Mouse (Mus musculus): ENCODE measurements around the gene AU040320. TPM values are rescaled to one million over a fixed set of nuclear protein-coding genes. Genes with fewer than 3 reads are reported as not detected.

Gene AU040320
- polyA plus RNA-seq, 1 experiment, result 20.2 TPM

DNA sequence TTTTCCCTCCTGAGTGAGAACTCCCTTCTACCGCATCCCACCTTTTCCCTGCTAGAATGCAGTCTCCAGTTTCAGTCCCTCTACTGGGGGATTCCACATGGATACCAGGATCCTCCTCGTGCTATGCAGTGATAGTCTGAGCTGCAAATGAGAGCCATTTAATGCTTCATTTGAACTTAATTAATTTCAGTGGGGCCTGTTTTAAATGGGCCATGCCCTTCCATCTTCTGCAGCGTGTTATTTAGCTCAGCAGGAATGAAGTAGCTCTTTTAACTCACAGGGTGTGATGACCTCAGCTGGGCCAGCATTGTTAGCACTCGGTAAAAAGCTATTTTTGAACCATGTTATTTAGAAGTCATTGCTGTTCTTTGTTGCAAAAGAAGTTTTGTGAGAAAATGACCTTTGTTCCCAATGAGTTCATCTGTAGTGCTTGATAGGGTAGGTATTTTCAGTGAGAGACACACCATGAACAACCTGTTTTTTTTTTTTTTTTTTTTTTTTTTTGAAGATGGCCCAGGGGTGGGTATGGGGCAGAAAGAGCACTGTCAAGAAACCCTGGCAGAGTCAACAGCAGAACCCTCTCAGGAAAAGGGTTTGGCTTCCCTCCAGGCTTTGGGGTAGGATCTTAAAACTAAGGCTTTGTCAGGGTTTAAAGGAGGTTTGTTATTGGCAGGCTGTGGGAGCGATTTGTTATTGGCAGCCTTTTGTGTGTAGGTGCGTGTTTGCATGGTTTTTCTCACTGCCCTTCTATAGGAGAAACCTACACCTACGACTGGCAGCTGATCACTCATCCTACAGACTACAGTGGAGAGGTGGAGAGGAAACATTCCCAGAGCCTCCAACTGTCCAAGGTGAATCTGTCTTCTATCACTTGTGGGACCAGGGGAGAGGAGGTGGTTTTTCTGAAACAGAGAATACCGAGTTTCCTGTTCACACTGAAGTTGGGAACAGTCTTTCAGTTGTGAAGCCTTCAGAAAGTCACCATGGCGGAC lies 69.8 kb downstream of the AU040320 start:
- H3K4me3 ChIP-seq (ENCODE audit: insufficient read depth, poor library complexity, severe bottlenecking), result no peak overlapping the region
- TF ChIP-seq MYOD1 (IDR thresholded peaks at IDR 0.05; ENCODE audit: control insufficient read depth, insufficient read length, low read depth), result no peak

DNA sequence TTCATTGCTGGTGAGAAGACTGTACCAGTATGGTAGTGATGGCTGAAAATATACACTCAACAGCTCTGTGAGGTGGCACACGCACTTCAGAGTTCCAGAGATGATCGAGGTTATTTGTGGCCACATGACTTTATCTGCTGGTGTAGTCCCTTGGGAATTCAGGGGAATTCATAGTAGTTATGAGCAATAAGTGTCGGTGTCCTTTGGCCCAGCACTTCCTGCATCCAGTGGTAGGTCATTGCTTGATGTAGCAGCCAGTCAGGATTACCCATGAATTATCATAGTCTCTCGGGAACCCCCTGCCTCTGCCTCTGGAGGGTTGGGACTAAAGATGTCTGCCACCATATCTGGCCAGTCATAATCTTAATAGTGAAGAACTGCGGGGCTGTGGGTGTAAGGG lies 70.6 kb downstream of the AU040320 start:
- no peaks in the 10 kb centered on the region for H3K27me3 ChIP-seq (ENCODE audit: control insufficient read depth, insufficient read depth, insufficient read length)
- H3K4me3 ChIP-seq (ENCODE audit: insufficient read depth, poor library complexity, severe bottlenecking), result no peak overlapping the region
- H3K79me3 ChIP-seq (ENCODE audit: low read depth), result no peaks in the 10 kb centered on the region

More for the DNA sequence above, 69.8 kb downstream of the AU040320 start:
- Histone ChIP-seq H3K79me2 (ENCODE audit: control insufficient read depth, insufficient read depth) (no peaks in the 10 kb centered on the region), H3ac (ENCODE audit: control insufficient read depth, insufficient read length, low read depth) (no peak overlapping the region), H3K79me3 (ENCODE audit: low read depth) (no peaks in the 10 kb centered on the region), H3K36me3 (ENCODE audit: control insufficient read depth, insufficient read depth) (peaks cover 4% of the 10 kb centered on the region), H3K27me3 (ENCODE audit: control insufficient read depth, insufficient read depth, insufficient read length) (no peaks in the 10 kb centered on the region)

DNA sequence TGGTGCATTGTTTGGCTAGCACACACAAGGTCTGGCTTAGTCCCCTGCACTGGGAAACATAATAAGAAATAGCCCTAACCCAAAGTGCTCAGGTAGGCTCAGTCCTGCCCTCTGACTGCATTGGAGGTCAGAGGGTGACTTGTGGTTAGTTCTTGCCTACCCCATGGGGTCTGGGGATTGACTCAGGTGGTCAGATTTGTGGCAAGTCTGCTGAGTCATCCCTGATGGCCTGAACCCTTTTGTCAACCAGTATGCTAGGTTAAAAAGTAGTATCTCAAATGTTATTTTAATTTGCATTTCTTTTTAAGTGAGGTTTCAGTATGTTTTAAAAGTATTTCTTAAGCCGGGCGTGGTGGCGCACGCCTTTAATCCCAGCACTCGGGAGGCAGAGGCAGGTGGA lies 77.8 kb downstream of the AU040320 start:
- Histone ChIP-seq H3K79me2 (ENCODE audit: control insufficient read depth, insufficient read depth) (no peaks in the 10 kb centered on the region), H3K27me3 (ENCODE audit: control insufficient read depth, insufficient read depth, insufficient read length) (no peaks in the 10 kb centered on the region), H3K79me3 (ENCODE audit: low read depth) (no peaks in the 10 kb centered on the region), H3K36me3 (ENCODE audit: control insufficient read depth, insufficient read depth) (no peaks in the 10 kb centered on the region), H3K4me3 (ENCODE audit: insufficient read depth, poor library complexity, severe bottlenecking) (no peak overlapping the region), H3ac (ENCODE audit: control insufficient read depth, insufficient read length, low read depth) (no peak overlapping the region)
- no peak for TF ChIP-seq FOSL1 (IDR thresholded peaks at IDR 0.05; ENCODE audit: insufficient read depth, low read length, poor library complexity, severe bottlenecking)
- TF ChIP-seq MYOG (IDR thresholded peaks at IDR 0.05; ENCODE audit: control insufficient read depth, extremely low read depth, insufficient read length), result no peak
- TF ChIP-seq CEBPB (IDR thresholded peaks at IDR 0.05; ENCODE audit: low read depth), result no peak
- no peak for TF ChIP-seq MAX (IDR thresholded peaks at IDR 0.05)
- no peak for TF ChIP-seq MYOD1 (IDR thresholded peaks at IDR 0.05; ENCODE audit: control insufficient read depth, insufficient read length, low read depth)
- no peak for TF ChIP-seq CTCF (IDR thresholded peaks at IDR 0.05; ENCODE audit: control insufficient read depth, insufficient read depth, insufficient read length)
- no peak for TF ChIP-seq USF1 (IDR thresholded peaks at IDR 0.05; ENCODE audit: low read depth)

More for the DNA sequence above, 70.6 kb downstream of the AU040320 start:
- no peak for TF ChIP-seq CTCF (IDR thresholded peaks at IDR 0.05; ENCODE audit: control insufficient read depth, insufficient read depth, insufficient read length)
- TF ChIP-seq MYOD1 (IDR thresholded peaks at IDR 0.05; ENCODE audit: control insufficient read depth, insufficient read length, low read depth), result no peak
- TF ChIP-seq USF1 (IDR thresholded peaks at IDR 0.05; ENCODE audit: low read depth), result peak; percentile 29
- TF ChIP-seq CEBPB (IDR thresholded peaks at IDR 0.05; ENCODE audit: low read depth), result no peak
- no peak for TF ChIP-seq FOSL1 (IDR thresholded peaks at IDR 0.05; ENCODE audit: insufficient read depth, low read length, poor library complexity, severe bottlenecking)
- no peak for TF ChIP-seq MYOG (IDR thresholded peaks at IDR 0.05; ENCODE audit: control insufficient read depth, extremely low read depth, insufficient read length)
- H3ac ChIP-seq (ENCODE audit: control insufficient read depth, insufficient read length, low read depth), result no peak overlapping the region
- H3K79me2 ChIP-seq (ENCODE audit: control insufficient read depth, insufficient read depth), result no peaks in the 10 kb centered on the region
- H3K36me3 ChIP-seq (ENCODE audit: control insufficient read depth, insufficient read depth), result peaks cover 4% of the 10 kb centered on the region

DNA sequence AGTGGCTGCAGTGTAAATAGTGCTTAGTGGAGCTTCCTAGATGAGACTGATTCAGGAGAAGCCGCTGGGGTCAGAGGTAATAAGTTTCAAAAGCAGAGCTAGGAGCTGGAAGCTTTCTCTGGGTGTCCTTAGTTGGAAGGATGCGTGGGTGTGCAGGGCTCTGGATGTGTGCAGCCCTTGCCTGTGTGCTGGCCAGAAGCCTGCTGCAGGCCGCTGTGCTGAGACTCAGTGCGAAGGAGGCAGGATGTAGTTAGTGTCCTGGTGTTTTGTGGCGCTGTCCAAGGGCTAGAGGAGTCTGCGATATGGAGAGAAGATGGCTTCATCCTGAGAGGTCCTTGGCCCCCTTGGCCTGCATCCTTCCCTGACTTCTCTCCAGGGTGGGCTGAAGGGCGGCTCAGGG lies 85.5 kb downstream of the AU040320 start:
- Histone ChIP-seq H3K79me3 (ENCODE audit: low read depth) (no peaks in the 10 kb centered on the region), H3ac (ENCODE audit: control insufficient read depth, insufficient read length, low read depth) (no peak overlapping the region), H3K27me3 (ENCODE audit: control insufficient read depth, insufficient read depth, insufficient read length) (no peaks in the 10 kb centered on the region), H3K4me3 (ENCODE audit: insufficient read depth, poor library complexity, severe bottlenecking) (no peak overlapping the region), H3K36me3 (ENCODE audit: control insufficient read depth, insufficient read depth) (peaks cover 17% of the 10 kb centered on the region), H3K79me2 (ENCODE audit: control insufficient read depth, insufficient read depth) (no peaks in the 10 kb centered on the region)
- TF ChIP-seq MYOD1 (IDR thresholded peaks at IDR 0.05; ENCODE audit: control insufficient read depth, insufficient read length, low read depth) (no peak), MYOG (IDR thresholded peaks at IDR 0.05; ENCODE audit: control insufficient read depth, extremely low read depth, insufficient read length) (no peak), FOSL1 (IDR thresholded peaks at IDR 0.05; ENCODE audit: insufficient read depth, low read length, poor library complexity, severe bottlenecking) (no peak), CEBPB (IDR thresholded peaks at IDR 0.05; ENCODE audit: low read depth) (no peak), CTCF (IDR thresholded peaks at IDR 0.05; ENCODE audit: control insufficient read depth, insufficient read depth, insufficient read length) (no peak), USF1 (IDR thresholded peaks at IDR 0.05; ENCODE audit: low read depth) (no peak), MAX (IDR thresholded peaks at IDR 0.05) (no peak)

DNA sequence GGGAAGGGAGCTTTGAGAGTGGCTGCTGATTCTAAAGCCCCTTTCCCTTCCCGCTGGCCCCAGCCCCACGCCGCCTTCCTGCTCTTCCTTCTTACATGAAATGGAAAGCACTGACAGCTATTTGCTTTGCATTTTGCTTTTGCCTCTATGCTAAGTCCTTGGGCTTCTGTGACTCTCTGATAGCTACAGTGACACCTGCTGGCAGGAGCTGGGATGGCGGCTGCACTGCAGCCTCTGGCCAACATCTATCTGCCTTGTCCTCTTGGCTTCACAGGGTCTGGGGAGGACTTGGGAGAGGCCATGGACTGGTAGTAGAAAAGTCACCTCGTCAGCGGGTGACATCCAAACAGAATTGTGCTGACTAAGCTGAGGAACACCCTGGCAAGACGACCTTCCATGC lies 86.5 kb downstream of the AU040320 start:
- no peaks in the 10 kb centered on the region for H3K27me3 ChIP-seq (ENCODE audit: control insufficient read depth, insufficient read depth, insufficient read length)
- H3K36me3 ChIP-seq (ENCODE audit: control insufficient read depth, insufficient read depth), result peaks cover 17% of the 10 kb centered on the region
- H3K4me3 ChIP-seq (ENCODE audit: insufficient read depth, poor library complexity, severe bottlenecking), result no peak overlapping the region
- H3K79me3 ChIP-seq (ENCODE audit: low read depth), result no peaks in the 10 kb centered on the region
- no peak overlapping the region for H3ac ChIP-seq (ENCODE audit: control insufficient read depth, insufficient read length, low read depth)
- H3K79me2 ChIP-seq (ENCODE audit: control insufficient read depth, insufficient read depth), result no peaks in the 10 kb centered on the region
- TF ChIP-seq FOSL1 (IDR thresholded peaks at IDR 0.05; ENCODE audit: insufficient read depth, low read length, poor library complexity, severe bottlenecking) (no peak), CTCF (IDR thresholded peaks at IDR 0.05; ENCODE audit: control insufficient read depth, insufficient read depth, insufficient read length) (peak; percentile 79)

Measured in C2C12 (cell line).